Mouse (Mus musculus): Measurements from ENCODE around the gene Pi4kb. TPM values are rescaled to one million over a fixed set of nuclear protein-coding genes. Genes with fewer than 3 reads are reported as not detected.
"Not testable (repeated sequence)": the region's sequence is repeated elsewhere in the genome, so short reads cannot be mapped to it uniquely, and the experiment has no call there.

Pi4kb gene
- total RNA-seq, 2 experiments from 2014 or later: 58.7 to 64.4 TPM

DNA sequence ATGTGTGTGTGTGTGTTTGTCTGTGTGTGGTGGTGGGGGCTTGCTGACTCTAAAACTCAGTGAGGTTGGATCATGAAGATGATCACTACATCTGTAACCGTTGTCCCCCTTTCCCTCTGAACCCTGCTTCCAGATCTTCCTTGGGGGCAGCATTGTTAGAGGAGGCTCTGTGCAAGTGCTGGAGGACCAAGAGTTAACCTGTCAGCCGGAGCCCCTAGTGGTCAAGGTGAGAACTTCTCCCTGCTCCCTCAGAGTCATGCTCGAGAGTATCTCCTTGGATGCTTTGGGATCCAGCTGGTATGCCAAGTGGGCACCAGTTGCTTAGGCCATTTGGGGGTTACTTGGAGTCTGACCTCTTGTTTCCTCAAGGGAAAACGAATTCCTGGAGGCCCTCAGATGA is 30.8 kb upstream of the Pi4kb start:
- not testable (repeated sequence) for DNase-seq (ENCODE audit: low spot score in 2 of 2); H3K27ac ChIP-seq; H3K4me3 ChIP-seq
- peak; percentile 62 for TF ChIP-seq CTCF (conservative IDR thresholded peaks at IDR 0.05)

- no peak for DNase-seq (ENCODE audit: low spot score in 2 of 2)
- Histone ChIP-seq H3K4me3 (no peak overlapping the region), H3K27ac (no peak overlapping the region)
- TF ChIP-seq CTCF (conservative IDR thresholded peaks at IDR 0.05): peak; percentile 85
Observed at GRCm38 (mm10) chr3:94948066-94948614, 26.4 kb upstream of the Pi4kb start.

GRCm38 (mm10) chr3:94949645-94950044 is 24.9 kb upstream of the Pi4kb start:
- H3K27ac ChIP-seq: no peak overlapping the region
- TF ChIP-seq CTCF (conservative IDR thresholded peaks at IDR 0.05): no peak
- DNase-seq (ENCODE audit: low spot score in 2 of 2): no peak
- no peak overlapping the region for H3K4me3 ChIP-seq

DNA sequence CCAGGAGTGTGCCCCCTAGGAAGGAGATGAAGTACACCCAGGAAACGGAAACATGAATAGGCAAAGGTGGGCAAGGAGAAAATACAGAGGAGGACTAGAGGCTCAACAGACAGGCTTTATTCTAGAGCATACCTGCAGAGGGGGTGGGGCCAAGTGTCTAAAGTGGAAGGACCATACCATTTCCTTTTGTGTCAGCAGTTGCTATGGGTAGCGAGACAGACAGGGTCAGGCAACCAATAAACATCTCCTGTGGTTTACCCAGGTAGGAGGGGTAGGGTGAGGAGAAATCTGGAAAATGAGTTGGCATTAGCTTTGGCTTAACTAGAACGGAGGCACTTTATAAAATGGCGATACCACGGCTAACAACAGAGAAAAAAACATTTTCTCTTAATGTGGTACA is 21.7 kb upstream of the Pi4kb start:
- no peak for DNase-seq (ENCODE audit: low spot score in 2 of 2)
- H3K4me3 ChIP-seq: peak overlapping the region; percentile 97; the same call in 1 of the 2 replicates
- TF ChIP-seq CTCF (conservative IDR thresholded peaks at IDR 0.05): peak; percentile 14
- H3K27ac ChIP-seq: peak overlapping the region; percentile 97; the same call in 1 of the 2 replicates

DNA sequence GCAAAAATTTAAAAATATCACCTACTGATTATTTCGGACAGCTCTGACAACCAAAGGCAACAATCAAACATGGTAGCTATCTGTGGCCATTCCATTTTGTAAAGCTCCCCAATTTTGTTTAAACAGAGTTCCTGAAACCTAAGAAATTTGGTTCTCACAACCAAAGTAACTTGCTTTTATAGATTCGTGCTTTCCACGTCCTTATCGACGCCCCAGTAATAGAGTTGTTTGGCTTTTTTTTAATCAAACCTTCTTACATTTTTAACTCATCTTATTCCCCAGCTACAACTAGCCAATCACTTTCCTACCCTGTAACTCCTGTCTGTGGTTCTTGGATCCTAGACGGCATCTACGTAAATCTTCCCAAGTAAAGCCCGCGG is 21.2 kb upstream of the Pi4kb start:
- H3K27ac ChIP-seq: peak overlapping the region; percentile 97
- TF ChIP-seq CTCF (conservative IDR thresholded peaks at IDR 0.05): no peak
- no peak for DNase-seq (ENCODE audit: low spot score in 2 of 2)

DNA sequence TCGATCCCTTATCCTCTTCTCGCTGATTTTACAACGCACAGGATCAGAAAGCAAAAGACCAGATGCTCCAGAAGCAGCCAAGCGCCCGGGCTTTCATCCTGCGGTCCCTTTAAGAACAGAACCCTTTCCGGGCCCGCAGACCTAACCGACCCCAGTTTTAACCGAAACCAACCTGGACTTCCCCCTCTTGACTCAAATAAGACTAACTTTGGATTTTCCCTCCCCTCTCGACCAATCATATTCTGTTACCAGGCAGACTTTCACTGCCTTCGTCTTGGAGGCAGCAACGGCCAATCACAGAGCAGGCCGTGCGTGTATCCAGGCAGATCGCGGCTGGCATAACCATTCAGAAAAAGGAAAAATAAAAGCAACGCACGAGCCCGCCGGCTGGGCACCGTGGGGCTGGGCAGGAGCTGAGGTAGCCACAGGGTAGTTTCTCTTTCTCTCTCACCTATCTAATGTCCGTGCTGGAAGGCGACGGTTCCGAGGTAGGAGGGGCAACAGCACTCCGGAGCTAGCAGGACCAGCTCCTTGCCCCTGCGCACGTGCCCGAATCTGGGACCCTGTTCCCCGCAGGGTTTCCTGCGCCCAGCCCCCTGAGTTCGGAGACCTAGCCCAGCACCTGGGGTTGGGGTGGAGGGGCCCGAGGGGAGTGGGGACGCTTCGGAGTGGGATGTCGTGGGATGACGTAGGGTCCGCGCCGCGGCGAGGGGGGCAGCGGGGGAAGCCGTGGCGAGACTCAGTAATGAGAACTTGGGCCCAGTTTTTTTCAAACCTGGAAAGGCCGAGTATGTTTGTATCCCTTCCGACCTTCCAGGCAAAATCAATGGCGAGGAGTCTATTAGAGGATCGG is 20.5 kb upstream of the Pi4kb start, which contains the start of gene Rfx5:
Rfx5 (plus strand) TSS at position 312 of the 853 bp plus-strand sequence.
- TF ChIP-seq CTCF (conservative IDR thresholded peaks at IDR 0.05): 0 out of 2 replicates have a peak, but pooled peaks have one; percentile 24
- peak within 1 kb of the TSS; percentile 97 for H3K27ac ChIP-seq
- DNase-seq (ENCODE audit: low spot score in 2 of 2): peak; percentile 89 to 96
- H3K4me3 ChIP-seq: peak within 1 kb of the TSS; percentile 97

More for the DNA sequence above, 21.2 kb upstream of the Pi4kb start:
- peak overlapping the region; percentile 97 for H3K4me3 ChIP-seq

GRCm38 (mm10) chr3:94958295-94958694 is 16.2 kb upstream of the Pi4kb start:
- DNase-seq (ENCODE audit: low spot score in 2 of 2): no peak
- no peak overlapping the region for H3K27ac ChIP-seq
- no peak overlapping the region for H3K4me3 ChIP-seq

GRCm38 (mm10) chr3:94959871-94960270 is 14.7 kb upstream of the Pi4kb start:
- Histone ChIP-seq H3K27ac (no peak overlapping the region), H3K4me3 (no peak overlapping the region)
- no peak for DNase-seq (ENCODE audit: low spot score in 2 of 2)
- TF ChIP-seq CTCF (conservative IDR thresholded peaks at IDR 0.05): no peak

More at GRCm38 (mm10) chr3:94958295-94958694, 16.2 kb upstream of the Pi4kb start:
- TF ChIP-seq CTCF (conservative IDR thresholded peaks at IDR 0.05): no peak

- DNase-seq (ENCODE audit: low spot score in 2 of 2): no peak
- H3K27ac ChIP-seq: no peak overlapping the region
- no peak overlapping the region for H3K4me3 ChIP-seq
- TF ChIP-seq CTCF (conservative IDR thresholded peaks at IDR 0.05): no peak
Observed at GRCm38 (mm10) chr3:94960322-94960721, 14.2 kb upstream of the Pi4kb start.

DNA sequence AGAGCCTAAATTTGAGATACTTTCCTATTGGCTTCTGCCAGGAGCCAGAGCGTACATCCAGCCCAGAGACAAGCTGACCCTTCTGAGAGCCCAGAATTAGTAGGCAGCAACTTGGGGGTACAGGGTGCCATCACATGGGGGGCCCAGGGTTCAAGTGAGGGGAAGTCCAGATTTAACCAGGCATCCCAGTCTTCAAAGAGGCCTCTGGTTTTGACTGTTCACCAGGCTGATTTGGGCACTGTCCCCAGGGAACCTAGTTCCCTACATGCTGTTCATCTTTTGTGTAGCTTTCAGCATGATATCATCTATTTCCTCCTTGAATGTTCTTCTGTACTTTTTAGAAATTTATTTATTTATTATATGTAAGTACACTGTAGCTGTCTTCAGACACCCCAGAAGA is 9.5 kb upstream of the Pi4kb start:
- no peak for TF ChIP-seq CTCF (conservative IDR thresholded peaks at IDR 0.05)
- no peak overlapping the region for H3K4me3 ChIP-seq
- DNase-seq (ENCODE audit: low spot score in 2 of 2): no peak
- no peak overlapping the region for H3K27ac ChIP-seq

GRCm38 (mm10) chr3:94965878-94966277 is 8.7 kb upstream of the Pi4kb start:
- Histone ChIP-seq H3K27ac (no peak overlapping the region), H3K4me3 (no peak overlapping the region)
- no peak for DNase-seq (ENCODE audit: low spot score in 2 of 2)
- TF ChIP-seq CTCF (conservative IDR thresholded peaks at IDR 0.05): no peak

DNA sequence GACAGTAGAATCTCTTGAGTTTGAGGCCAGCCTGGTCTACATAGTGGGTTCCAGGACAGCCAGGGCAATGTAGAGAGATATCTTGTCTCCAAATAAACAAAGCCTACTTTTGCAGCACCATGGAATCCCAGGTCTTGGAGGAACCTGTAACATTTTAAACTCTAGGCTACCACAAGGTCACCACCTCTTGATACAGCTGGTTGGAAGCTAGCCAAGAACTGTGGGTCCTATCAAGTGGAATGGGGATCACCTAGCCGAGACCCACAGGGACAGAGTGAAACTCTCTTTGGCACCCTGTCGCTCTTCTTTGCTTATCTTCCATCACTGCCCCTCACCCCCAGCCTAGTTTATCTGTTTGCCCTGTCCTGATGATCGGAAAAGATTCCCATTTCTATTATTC is 2.0 kb upstream of the Pi4kb start:
- Histone ChIP-seq H3K4me3 (no peak overlapping the region), H3K27ac (no peak overlapping the region)
- no peak for TF ChIP-seq CTCF (conservative IDR thresholded peaks at IDR 0.05)
- DNase-seq (ENCODE audit: low spot score in 2 of 2): no peak

DNA sequence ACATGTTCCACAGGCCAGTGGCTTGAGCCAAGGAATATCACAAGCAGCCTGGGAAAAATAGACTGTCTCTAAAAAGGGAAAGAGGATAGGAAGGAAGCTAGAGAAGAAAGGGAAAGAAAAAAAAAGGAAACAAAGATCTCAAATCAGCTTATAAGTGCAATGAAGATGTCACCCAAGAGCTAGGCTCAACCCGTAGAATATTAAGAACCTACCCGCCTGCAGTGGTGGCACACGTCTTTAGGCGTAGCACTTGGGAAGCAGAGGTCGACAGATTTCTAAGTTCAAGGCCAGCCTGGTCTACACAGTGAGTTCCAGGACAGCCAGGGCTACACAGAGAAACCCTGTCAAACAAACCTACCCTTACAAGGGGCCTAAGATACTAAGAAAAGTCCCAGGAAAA is 911 bp upstream of the Pi4kb start:
- Histone ChIP-seq H3K4me3 (no peak overlapping the region; the same call in 1 of the 2 replicates), H3K27ac (no peak overlapping the region)
- no peak for TF ChIP-seq CTCF (conservative IDR thresholded peaks at IDR 0.05)
- no peak for DNase-seq (ENCODE audit: low spot score in 2 of 2)
